Mouse (Mus musculus): ENCODE results near the gene Hps1.

DNA sequence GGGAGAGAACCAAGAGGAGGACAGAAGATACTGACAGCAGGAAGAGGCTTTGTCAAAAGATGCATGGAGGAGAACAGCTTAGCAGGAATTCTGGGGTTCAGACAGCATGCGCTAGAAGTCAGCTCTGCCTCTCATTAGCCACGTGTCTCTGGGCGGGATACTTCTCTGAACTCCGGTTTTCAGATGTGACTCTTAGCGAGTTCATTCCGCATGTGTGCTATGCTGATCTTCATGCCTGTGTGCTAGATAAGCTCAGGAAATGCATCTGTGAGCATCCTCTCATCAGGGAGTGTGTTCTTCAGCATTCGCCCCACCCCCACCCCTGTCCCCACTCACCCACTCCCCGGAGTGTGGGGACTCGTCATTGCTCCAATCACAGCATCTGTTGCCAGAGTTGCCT is 42.0 kb downstream of the Hps1 start:
- TF ChIP-seq CTCF (IDR thresholded peaks at IDR 0.05; ENCODE audit: borderline replicate concordance, insufficient read depth, low read depth, low read length) (no peak), POLR2A (IDR thresholded peaks at IDR 0.05; ENCODE audit: borderline replicate concordance, insufficient read depth, low read length) (no peak)
